Mouse (Mus musculus) liver, adult 2 months (tissue): ENCODE measurements at regions not wholly inside any gene's neighbourhood (a gene's known extent, or its start where the extent isn't known, plus 50 kb on each side); places are given as distances from the start of the nearest gene placed in this dataset.

Source experiments
- CTCF ChIP-seq: fragments of 200-500 bp; IDR thresholded peaks from 2 replicates; pipeline ENCODE4 v1.5.1; 2011; ENCODE audit warnings: low read depth, low read length, control low read depth
- POLR2A ChIP-seq: fragments of 200-500 bp; IDR thresholded peaks from 2 replicates; pipeline ENCODE4 v1.6.1; 2011; ENCODE audit warnings: low read length, control low read depth; ENCODE audit not compliant: insufficient read depth; ENCODE audit errors: extremely low read depth

- TF ChIP-seq CTCF (no peak), POLR2A (no peak)
These were observed 451.4 kb downstream of the Mdfic start for GRCm38 (mm10) chr6:16171871-16172270.
